Mouse (Mus musculus) lung, adult 2 months (tissue): ENCODE data around the gene Rtn1.

Experiments used
- CTCF ChIP-seq: fragments of 200-500 bp; IDR thresholded peaks from 2 replicates; pipeline ENCODE4 v1.5.1; 2011; ENCODE audit warnings: mild to moderate bottlenecking, low read length, control low read depth; ENCODE audit not compliant: insufficient read depth
- POLR2A ChIP-seq: fragments of 200-500 bp; IDR thresholded peaks from 2 replicates; pipeline ENCODE4 v1.6.1; 2011; ENCODE audit warnings: low read depth, mild to moderate bottlenecking, control low read depth, low read length, borderline replicate concordance; ENCODE audit errors: extremely low read depth

GRCm38 (mm10) chr12:72227731-72228130 is 181.1 kb downstream of the Rtn1 start:
- TF ChIP-seq CTCF (no peak), POLR2A (no peak)
